Mouse (Mus musculus) liver, embryonic 13.5 days (tissue): ENCODE measurements at regions not wholly inside any gene's neighbourhood (a gene's known extent, or its start where the extent isn't known, plus 50 kb on each side); places are given as distances from the start of the nearest gene placed in this dataset.

ENCODE experiments used
- ATAC-seq: fragments of 200-750 bp; cut with Nextera tagmentation; 2 replicates; pipeline ENCODE4 v1.8.0; 2017; ENCODE audit warnings: low read depth, mild to moderate bottlenecking, moderate number of reproducible peaks, moderate library complexity
- DNase-seq: peaks from one replicate; pipeline ENCODE4 v3.0.0; 2022
- H3K27ac ChIP-seq: fragments of 300-500 bp; sonication (generic); 2 replicates; pipeline ENCODE4 v1.5.1; 2015; ENCODE audit warnings: moderate library complexity, mild to moderate bottlenecking, inconsistent platforms
- H3K27me3 ChIP-seq: fragments of 300-500 bp; sonication (generic); 2 replicates; pipeline ENCODE4 v1.6.1; 2015; ENCODE audit warnings: mild to moderate bottlenecking, inconsistent platforms
- H3K36me3 ChIP-seq: fragments of 300-500 bp; sonication (generic); 2 replicates; pipeline ENCODE4 v1.6.1; 2015; ENCODE audit warnings: mild to moderate bottlenecking, inconsistent platforms
- H3K4me1 ChIP-seq: fragments of 300-500 bp; sonication (generic); replicated peaks from 2 replicates; pipeline ENCODE4 v1.6.1; 2015; ENCODE audit warnings: inconsistent platforms
- H3K4me2 ChIP-seq: fragments of 300-500 bp; sonication (generic); 2 replicates; pipeline ENCODE4 v1.6.1; 2015; ENCODE audit warnings: inconsistent platforms, mild to moderate bottlenecking, moderate library complexity
- H3K4me3 ChIP-seq: fragments of 300-500 bp; sonication (generic); replicated peaks from 2 replicates; pipeline ENCODE4 v1.5.1; 2015; ENCODE audit warnings: mild to moderate bottlenecking, inconsistent platforms
- H3K9ac ChIP-seq: fragments of 300-500 bp; sonication (generic); 2 replicates; pipeline ENCODE4 v1.6.1; 2015; ENCODE audit warnings: mild to moderate bottlenecking, inconsistent platforms
- H3K9me3 ChIP-seq: fragments of 300-500 bp; sonication (generic); replicated peaks from 2 replicates; pipeline ENCODE4 v1.6.1; 2016; ENCODE audit warnings: inconsistent platforms
- WGBS: fragments of 180-500 bp; shearing (Covaris S2); methylation state at CpG from one replicate; pipeline ENCODE4 v1.1.7; 2015; ENCODE audit not compliant: insufficient replicate concordance; 5-methylcytosine and 5-hydroxymethylcytosine counted together

DNA sequence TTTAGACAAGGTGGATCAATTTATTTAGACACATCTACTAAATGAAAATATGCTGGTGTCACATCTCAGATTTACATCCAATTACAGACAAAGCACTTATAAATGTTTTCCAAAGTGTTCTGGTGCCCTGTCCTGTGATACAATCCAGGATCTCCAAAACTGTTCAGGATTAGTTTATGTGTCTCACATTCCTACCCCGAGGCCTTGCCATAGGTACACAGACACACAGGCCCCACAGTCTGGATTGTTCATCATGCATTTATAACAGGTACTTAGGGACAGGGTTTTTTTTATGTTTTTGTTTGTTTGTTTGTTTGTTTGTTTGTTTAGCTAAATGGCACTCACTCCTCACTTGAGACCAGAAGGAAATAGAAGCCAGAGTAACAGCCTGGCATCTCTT, 206.0 kb downstream of the Parm1 start:
- no peaks in the 10 kb centered on the region for H3K27me3 ChIP-seq
- WGBS: 59% methylated on average over 1 of the region's 1 CpGs
- DNase-seq (no peak), ATAC-seq (no peak)
- H3K4me2 ChIP-seq: no peak overlapping the region
- no peaks in the 10 kb centered on the region for H3K36me3 ChIP-seq
- no peaks in the 10 kb centered on the region for H3K9me3 ChIP-seq
- no peak overlapping the region for H3K9ac ChIP-seq
- H3K4me1 ChIP-seq: peaks cover 36% of the 10 kb centered on the region
- no peak overlapping the region for H3K27ac ChIP-seq
- H3K4me3 ChIP-seq: no peak overlapping the region

DNA sequence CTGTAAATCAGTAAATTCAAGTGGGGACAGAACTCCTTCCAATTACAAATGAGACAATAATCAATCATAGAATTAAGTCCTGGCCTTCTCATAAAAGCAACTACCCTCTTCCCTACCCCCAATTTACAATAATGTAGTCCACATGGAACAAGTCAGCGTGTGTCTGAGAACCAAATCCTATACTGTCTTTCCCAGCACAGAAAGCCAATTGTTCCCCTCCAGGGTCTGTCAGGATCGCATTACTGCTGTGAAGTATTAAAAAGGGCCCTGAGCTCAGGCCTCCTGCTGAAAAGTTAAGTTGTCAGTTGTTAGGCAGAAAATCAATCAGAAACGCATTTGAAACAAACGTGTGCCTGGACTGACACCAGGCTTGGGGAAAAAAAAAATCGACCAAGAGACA, 205.6 kb downstream of the Parm1 start:
- no peaks in the 10 kb centered on the region for H3K9me3 ChIP-seq
- no peak overlapping the region for H3K9ac ChIP-seq
- no peaks in the 10 kb centered on the region for H3K36me3 ChIP-seq
- no peak overlapping the region for H3K4me3 ChIP-seq
- WGBS: 56% methylated on average over 5 of the region's 5 CpGs
- no peak for DNase-seq
- H3K27ac ChIP-seq: no peak overlapping the region
- peaks cover 36% of the 10 kb centered on the region for H3K4me1 ChIP-seq
- H3K27me3 ChIP-seq: no peaks in the 10 kb centered on the region
- no peak overlapping the region for H3K4me2 ChIP-seq
- ATAC-seq: no peak

DNA sequence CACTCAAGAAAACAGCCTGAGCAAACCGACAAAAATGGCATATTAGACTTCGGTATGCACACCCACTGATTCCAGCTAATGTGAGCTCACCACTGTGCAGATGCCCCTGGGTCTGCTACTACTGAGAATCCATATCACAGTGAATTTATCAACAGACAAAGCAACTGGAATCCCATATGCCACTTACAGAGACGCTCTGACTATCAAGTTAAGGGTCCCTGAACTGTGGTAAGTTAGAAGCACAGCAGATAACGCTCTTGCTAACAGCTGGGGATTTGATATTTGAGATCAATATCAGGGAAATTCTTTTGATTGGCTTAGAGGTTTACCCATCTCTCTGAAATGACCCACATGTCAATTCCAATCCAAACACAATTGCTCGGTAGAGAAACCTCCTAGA, 205.0 kb downstream of the Parm1 start:
- ATAC-seq: no peak
- no peak overlapping the region for H3K9ac ChIP-seq

DNA sequence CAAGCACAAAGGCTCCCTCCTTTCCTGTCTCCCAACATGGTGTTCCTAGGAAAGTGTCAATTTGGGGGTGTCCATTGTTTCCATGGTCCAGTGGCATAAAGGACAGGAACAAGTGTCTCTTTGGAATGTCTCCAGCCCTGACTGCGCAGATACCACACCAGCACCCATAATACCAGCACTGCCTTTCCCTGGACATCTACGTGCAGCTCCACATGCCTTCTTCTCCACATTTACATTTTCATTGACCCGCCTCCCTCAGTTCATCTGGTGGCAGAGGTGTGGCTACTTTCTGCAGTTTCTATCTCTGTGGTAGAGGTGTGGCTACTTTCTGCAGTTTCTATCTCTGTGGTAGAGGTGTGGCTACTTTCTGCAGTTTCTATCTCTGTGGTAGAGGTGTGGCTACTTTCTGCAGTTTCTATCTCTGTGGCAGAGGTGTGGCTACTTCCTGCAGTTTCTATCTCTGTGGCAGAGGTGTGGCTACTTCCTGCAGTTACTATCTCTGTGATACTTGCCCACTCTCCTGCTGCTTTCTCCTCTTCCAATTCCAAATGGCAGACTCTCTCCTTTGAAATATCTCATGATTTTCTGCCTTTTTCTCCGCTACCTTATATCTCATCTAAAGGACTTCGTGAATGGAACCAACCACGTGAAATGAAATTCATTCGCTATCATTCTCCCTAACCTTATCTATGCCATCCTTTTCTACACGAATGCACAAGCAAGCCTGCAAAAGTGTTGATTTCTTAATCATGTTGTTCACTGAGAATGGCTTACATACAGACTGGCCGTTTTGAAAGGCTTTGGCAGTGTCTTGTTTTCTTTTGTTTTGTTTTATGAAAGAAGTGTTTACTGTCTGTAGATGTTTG, 204.0 kb downstream of the Parm1 start:
- Histone ChIP-seq H3K4me1 (peaks cover 36% of the 10 kb centered on the region), H3K4me3 (no peak overlapping the region), H3K36me3 (no peaks in the 10 kb centered on the region), H3K9me3 (no peaks in the 10 kb centered on the region), H3K4me2 (no peak overlapping the region), H3K27ac (peak overlapping the region; percentile 34; the same call in 1 of the 2 replicates), H3K27me3 (no peaks in the 10 kb centered on the region), H3K9ac (no peak overlapping the region)
- ATAC-seq (peak; percentile 53; the same call in 1 of the 2 replicates), DNase-seq (no peak)
- 33% methylated on average over 9 of the region's 9 CpGs for WGBS

More for the DNA sequence above, 205.0 kb downstream of the Parm1 start:
- 61% methylated on average over 5 of the region's 5 CpGs for WGBS
- H3K4me2 ChIP-seq: no peak overlapping the region
- H3K4me3 ChIP-seq: no peak overlapping the region
- peaks cover 36% of the 10 kb centered on the region for H3K4me1 ChIP-seq
- H3K36me3 ChIP-seq: no peaks in the 10 kb centered on the region
- H3K9me3 ChIP-seq: no peaks in the 10 kb centered on the region
- no peak for DNase-seq
- no peaks in the 10 kb centered on the region for H3K27me3 ChIP-seq
- no peak overlapping the region for H3K27ac ChIP-seq

DNA sequence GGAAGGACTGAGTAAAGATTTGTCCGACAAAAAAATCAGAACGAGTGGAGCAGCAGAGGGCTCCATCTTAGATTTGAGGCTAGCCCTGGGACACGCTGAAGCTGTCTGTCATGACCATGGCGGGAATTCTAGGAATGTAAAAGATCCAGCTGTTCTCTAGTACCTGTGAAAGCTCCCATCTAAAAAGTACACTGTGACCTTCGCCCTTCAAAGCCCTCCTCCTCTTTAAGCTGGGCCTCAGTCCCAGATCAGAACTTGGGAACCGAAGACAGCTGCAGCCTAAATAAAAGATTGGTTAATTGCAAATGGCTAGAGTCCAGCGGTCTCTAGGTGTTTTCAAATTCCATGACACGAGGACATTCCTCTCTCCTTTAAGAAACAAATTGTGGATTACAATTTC, 195.6 kb downstream of the Parm1 start:
- WGBS: 57% methylated on average over 8 of the region's 8 CpGs
- no peaks in the 10 kb centered on the region for H3K36me3 ChIP-seq
- no peak for DNase-seq
- H3K4me2 ChIP-seq: no peak overlapping the region
- H3K4me3 ChIP-seq: no peak overlapping the region
- ATAC-seq: no peak
- 0 out of 2 replicates have a peak, but pooled peaks cover 4% of the 10 kb centered on the region for H3K4me1 ChIP-seq
- no peaks in the 10 kb centered on the region for H3K9me3 ChIP-seq
- H3K9ac ChIP-seq: no peak overlapping the region
- no peaks in the 10 kb centered on the region for H3K27me3 ChIP-seq
- H3K27ac ChIP-seq: no peak overlapping the region

DNA sequence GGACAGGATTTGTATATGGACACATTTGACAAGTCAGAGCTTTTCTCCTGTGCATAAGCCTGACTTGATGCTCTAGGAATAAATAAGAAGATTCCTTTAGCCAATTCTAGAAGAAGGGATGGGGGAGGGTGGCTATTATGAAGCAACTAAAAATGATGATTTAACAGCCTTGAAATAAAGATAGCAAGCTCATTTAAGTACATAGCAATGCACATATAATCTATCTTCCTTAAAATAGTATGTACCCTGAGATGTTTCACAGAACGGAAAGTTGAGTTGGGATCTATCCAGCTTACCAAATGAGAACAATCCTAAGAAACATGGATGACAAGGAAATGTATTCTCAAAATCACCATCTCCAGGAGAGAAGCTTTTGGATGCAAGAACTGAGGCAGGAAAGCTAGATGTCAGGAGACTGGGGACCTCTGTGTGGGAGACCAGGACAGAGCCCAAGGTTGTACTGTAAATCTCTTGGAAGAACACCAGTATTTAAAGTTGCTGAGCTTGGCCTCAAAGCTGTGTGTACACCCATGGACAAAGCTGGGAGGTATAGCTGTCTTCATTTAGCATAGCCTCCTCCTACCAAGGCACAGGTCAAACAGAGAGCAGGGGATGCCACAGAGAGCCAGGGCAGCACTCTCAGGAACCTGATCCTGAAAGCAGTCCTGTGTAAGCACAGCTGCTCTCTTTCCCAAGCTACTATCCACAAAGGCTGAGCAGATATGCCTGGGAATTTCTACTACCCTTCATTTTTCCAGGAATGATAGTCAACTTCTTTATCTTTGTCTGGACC, 192.3 kb downstream of the Parm1 start:
- Histone ChIP-seq H3K4me3 (no peak overlapping the region), H3K9ac (no peak overlapping the region), H3K4me1 (no peaks in the 10 kb centered on the region), H3K9me3 (no peaks in the 10 kb centered on the region), H3K36me3 (no peaks in the 10 kb centered on the region), H3K27ac (no peak overlapping the region), H3K27me3 (no peaks in the 10 kb centered on the region), H3K4me2 (no peak overlapping the region)
- 62% methylated on average over 1 of the region's 1 CpGs for WGBS
- DNase-seq (no peak), ATAC-seq (no peak)

DNA sequence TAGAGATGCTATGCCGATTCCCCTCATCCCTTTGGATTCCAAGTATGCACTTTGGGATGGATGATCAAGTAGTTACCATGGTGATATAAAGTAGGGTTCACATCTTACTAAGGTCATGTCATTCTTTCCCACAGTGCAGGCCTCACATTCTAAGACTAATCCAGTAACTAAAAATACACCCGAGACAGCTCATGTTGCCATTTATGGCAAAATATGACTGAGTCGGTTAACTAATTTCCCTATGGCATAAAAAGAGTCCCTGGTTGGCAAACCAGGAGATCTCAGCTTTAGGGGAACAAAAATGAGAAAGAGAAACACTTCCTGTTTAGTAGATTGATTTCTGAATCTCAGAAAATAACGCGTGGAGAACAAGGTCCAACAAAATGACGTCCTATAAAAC, 190.7 kb downstream of the Parm1 start:
- DNase-seq (no peak), ATAC-seq (no peak)
- no peak overlapping the region for H3K27ac ChIP-seq
- no peaks in the 10 kb centered on the region for H3K9me3 ChIP-seq
- WGBS: 78% methylated on average over 6 of the region's 6 CpGs
- H3K9ac ChIP-seq: no peak overlapping the region
- H3K27me3 ChIP-seq: no peaks in the 10 kb centered on the region
- no peaks in the 10 kb centered on the region for H3K4me1 ChIP-seq
- H3K36me3 ChIP-seq: no peaks in the 10 kb centered on the region
- H3K4me3 ChIP-seq: no peak overlapping the region
- H3K4me2 ChIP-seq: no peak overlapping the region

DNA sequence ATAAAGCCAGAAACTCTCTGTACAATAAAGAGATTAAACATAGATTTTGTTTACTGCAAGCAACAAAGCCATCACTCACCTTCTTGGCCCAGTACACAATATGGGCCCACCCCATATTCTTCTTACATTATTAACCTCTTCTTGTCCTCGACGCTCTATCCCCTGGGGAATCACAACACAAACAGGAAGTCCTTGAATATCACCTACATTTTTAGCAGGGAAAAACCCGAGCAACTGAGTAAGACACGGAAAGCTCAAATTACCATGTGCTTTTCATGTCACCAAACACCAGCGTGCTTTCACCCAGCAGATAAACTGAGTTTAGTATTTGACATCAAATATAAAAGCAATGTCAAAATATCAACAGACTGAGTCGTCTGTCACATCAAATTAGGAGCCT, 179.7 kb downstream of the Parm1 start:
- WGBS: 59% methylated on average over 6 of the region's 6 CpGs

DNA sequence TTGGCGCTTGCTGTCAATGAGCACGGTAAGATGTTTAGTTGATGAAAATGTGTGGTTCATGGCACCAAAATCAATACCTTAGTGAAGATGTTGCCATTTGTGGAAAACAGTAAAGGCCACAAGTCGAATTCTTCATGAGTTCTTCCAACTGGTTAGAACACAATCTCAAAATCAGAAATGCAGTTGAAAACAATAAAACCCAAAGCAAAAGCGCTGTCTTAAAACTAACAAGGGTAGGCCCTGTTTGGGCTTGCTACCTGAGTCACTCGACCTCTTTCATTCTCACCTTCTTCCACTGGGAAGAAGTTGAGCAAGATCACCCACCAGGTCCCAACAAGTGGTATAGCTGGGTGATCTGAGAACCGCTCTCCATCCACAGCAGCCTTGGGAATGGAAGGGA, 179.1 kb downstream of the Parm1 start:
- Histone ChIP-seq H3K4me3 (no peak overlapping the region), H3K9me3 (no peaks in the 10 kb centered on the region), H3K36me3 (no peaks in the 10 kb centered on the region), H3K4me1 (no peaks in the 10 kb centered on the region), H3K27me3 (no peaks in the 10 kb centered on the region), H3K4me2 (no peak overlapping the region), H3K27ac (no peak overlapping the region), H3K9ac (no peak overlapping the region)
- no peak for ATAC-seq
- DNase-seq: no peak
- 65% methylated on average over 6 of the region's 6 CpGs for WGBS

More for the DNA sequence above, 179.7 kb downstream of the Parm1 start:
- ATAC-seq (no peak), DNase-seq (no peak)
- H3K4me2 ChIP-seq: no peak overlapping the region
- H3K4me1 ChIP-seq: no peaks in the 10 kb centered on the region
- H3K4me3 ChIP-seq: no peak overlapping the region
- no peaks in the 10 kb centered on the region for H3K36me3 ChIP-seq
- no peak overlapping the region for H3K9ac ChIP-seq
- H3K27ac ChIP-seq: no peak overlapping the region
- H3K27me3 ChIP-seq: no peaks in the 10 kb centered on the region
- no peaks in the 10 kb centered on the region for H3K9me3 ChIP-seq

DNA sequence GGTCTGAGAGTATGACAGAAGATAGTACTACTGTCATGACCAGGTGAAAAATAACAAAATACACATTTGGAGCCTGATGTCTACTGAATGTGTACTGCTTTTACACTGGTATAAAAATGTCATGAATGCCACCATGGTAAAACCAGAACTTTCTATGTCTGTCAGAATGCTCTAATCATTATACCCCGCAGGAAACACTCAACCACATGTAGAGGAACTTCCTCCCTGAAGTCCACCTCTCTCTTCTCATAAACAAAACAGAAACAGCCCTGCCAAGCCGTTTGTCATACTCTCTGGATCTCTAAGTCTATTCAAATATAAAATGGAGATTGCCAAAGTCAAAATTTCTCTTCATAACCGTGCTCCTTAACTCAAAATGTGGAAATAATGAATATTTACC, 178.2 kb downstream of the Parm1 start:
- Histone ChIP-seq H3K9ac (no peak overlapping the region), H3K4me3 (no peak overlapping the region), H3K27ac (no peak overlapping the region), H3K4me2 (no peak overlapping the region), H3K4me1 (no peaks in the 10 kb centered on the region), H3K36me3 (no peaks in the 10 kb centered on the region), H3K27me3 (no peaks in the 10 kb centered on the region), H3K9me3 (no peaks in the 10 kb centered on the region)
- ATAC-seq (no peak), DNase-seq (no peak)
- WGBS: 35% methylated on average over 3 of the region's 3 CpGs

DNA sequence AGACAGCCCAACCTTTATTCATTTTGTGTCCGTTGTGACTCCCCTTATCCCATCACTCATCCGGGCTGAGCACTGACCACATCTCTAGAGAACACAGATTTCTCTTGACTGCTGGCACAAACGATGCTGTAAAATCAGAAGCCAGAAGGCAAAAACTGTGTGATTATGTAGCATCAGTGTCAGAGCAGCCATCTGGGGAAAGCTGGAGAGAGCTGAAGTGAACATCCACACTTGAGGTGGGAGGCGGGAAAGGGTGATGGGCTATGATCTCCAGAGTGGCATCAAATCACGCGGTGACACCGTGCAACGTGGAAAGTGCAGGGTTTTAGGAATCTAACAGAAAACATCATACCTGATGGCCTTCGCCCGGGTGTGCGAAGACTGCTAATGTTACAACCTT, 175.9 kb downstream of the Parm1 start:
- Histone ChIP-seq H3K27me3 (no peaks in the 10 kb centered on the region), H3K9ac (no peak overlapping the region), H3K4me2 (no peak overlapping the region), H3K4me3 (no peak overlapping the region), H3K36me3 (no peaks in the 10 kb centered on the region), H3K27ac (no peak overlapping the region), H3K9me3 (no peaks in the 10 kb centered on the region), H3K4me1 (no peaks in the 10 kb centered on the region)
- DNase-seq (no peak), ATAC-seq (no peak)
- WGBS: 79% methylated on average over 11 of the region's 11 CpGs
